ENCODE assay signal across 21 mouse cellular contexts in the genomic region with DNA sequence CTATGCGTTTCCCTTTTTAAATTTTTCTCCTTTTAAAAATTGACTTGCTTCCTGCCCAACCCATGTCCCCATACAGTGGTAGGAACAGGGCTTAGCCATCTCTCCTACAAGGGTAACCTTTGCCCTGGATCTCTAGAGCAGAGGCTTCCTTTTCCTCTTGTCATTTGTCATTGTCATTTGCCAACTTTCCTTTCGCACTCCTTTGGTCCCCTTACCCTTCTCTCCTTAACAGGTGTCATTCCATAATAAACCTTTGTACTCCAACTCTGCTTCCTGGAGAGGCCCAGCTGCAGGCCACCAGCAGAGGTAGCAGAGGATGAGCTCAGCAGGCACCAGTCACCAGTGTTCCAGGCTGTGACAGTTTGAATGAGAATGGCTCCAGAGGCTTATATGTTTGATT.
"Had no signal": no experiment of that assay in that cellular context is flagged by ENCODE, and none has a peak within 500 bp of the region (broad histone marks: within the 10 kb centered on the region; RNA-seq: fewer than 3 reads in every experiment).

No protein-coding gene starts in this region.

- H3K4me2 ChIP-seq: heart, embryonic 12.5 days; hindbrain, embryonic 13.5 days; hindbrain, embryonic 15.5 days; limb, embryonic 12.5 days; liver, embryonic 11.5 days; liver, embryonic 13.5 days had no signal

- H3K4me1 ChIP-seq: heart, embryonic 10.5 days; heart, embryonic 12.5 days; hindbrain, embryonic 13.5 days; hindbrain, embryonic 15.5 days; limb, embryonic 10.5 days; limb, embryonic 12.5 days; liver, embryonic 13.5 days had no signal

- H3K9ac ChIP-seq: forebrain, postnatal 0 days; heart, embryonic 12.5 days; hindbrain, embryonic 13.5 days; hindbrain, embryonic 15.5 days; limb, embryonic 12.5 days; liver, embryonic 13.5 days had no signal

- H3K27me3 ChIP-seq: heart, embryonic 12.5 days; hindbrain, embryonic 13.5 days; hindbrain, embryonic 15.5 days; limb, embryonic 12.5 days; liver, embryonic 13.5 days had no signal

- H3K4me3 ChIP-seq: heart, embryonic 10.5 days; heart, embryonic 12.5 days; hindbrain, embryonic 13.5 days; hindbrain, embryonic 15.5 days; layer of hippocampus, adult 2 months; left cerebral cortex, adult 2 months; limb, embryonic 10.5 days; limb, embryonic 12.5 days; liver, embryonic 13.5 days had no signal

- H3K27ac ChIP-seq: heart, embryonic 10.5 days; hindbrain, embryonic 13.5 days; hindbrain, embryonic 15.5 days; hindbrain, postnatal 0 days; layer of hippocampus, adult 2 months; left cerebral cortex, adult 2 months; limb, embryonic 10.5 days; limb, embryonic 12.5 days; liver, embryonic 13.5 days had no signal

- ATAC-seq: forebrain, postnatal 0 days; hindbrain, postnatal 0 days had no signal

- H3K36me3 ChIP-seq: heart, embryonic 10.5 days; heart, embryonic 12.5 days; hindbrain, embryonic 13.5 days; hindbrain, embryonic 15.5 days; limb, embryonic 10.5 days; limb, embryonic 12.5 days; liver, embryonic 13.5 days had no signal

- H3K9me3 ChIP-seq: heart, embryonic 10.5 days; heart, embryonic 12.5 days; hindbrain, embryonic 13.5 days; hindbrain, embryonic 15.5 days; limb, embryonic 10.5 days; limb, embryonic 12.5 days; liver, embryonic 13.5 days had no signal

- DNase-seq: forebrain, postnatal 0 days; gastrocnemius, postnatal 14 days; gastrocnemius, postnatal 36 days; heart, adult 18-20 months; heart, postnatal 10 days; kidney, adult 18-20 months; kidney, adult 8-10 months; kidney, postnatal 10 days; kidney, postnatal 36 days; liver; liver, embryonic 13.5 days had no signal
